Mouse (Mus musculus) CH12.LX (cell line): ENCODE measurements around the gene Ubxn4.
"Not testable (repeated sequence)": the region's sequence is repeated elsewhere in the genome, so short reads cannot be mapped to it uniquely, and the experiment has no call there.

Source experiments
- CTCF ChIP-seq, 2 experiments: IDR thresholded peaks in 1 of 2; conservative IDR thresholded peaks in 1 of 2; 2 replicates each; pipeline ENCODE4 v1.5.1; 2011 to 2012; ENCODE audit warnings: low read depth in 2 of 2, low read length in 2 of 2, improper control_type of control experiment in 1 of 2, inconsistent platforms in 1 of 2, mild to moderate bottlenecking in 1 of 2, moderate library complexity in 1 of 2
- E2F4 ChIP-seq: IDR thresholded peaks from 2 replicates; pipeline ENCODE4 v1.6.1; 2011; ENCODE audit warnings: low read depth, low read length, improper control_type of control experiment; ENCODE audit not compliant: insufficient replicate concordance
- ELF1 ChIP-seq: IDR thresholded peaks from 2 replicates; pipeline ENCODE4 v1.6.1; 2014; ENCODE audit warnings: low read depth, mild to moderate bottlenecking, inconsistent platforms, low read length, improper control_type of control experiment
- IRF4 ChIP-seq: IDR thresholded peaks from 2 replicates; pipeline ENCODE4 v1.6.1; 2014; ENCODE audit warnings: low read depth, mild to moderate bottlenecking, inconsistent platforms, low read length, improper control_type of control experiment
- JUN ChIP-seq: IDR thresholded peaks from 2 replicates; pipeline ENCODE4 v1.6.1; 2011; ENCODE audit warnings: low read depth, mild to moderate bottlenecking, low read length, improper control_type of control experiment, moderate library complexity; ENCODE audit not compliant: insufficient read depth
- KAT2A ChIP-seq: IDR thresholded peaks from 2 replicates; pipeline ENCODE4 v1.6.1; 2012; ENCODE audit warnings: low read length, improper control_type of control experiment, inconsistent platforms; ENCODE audit not compliant: insufficient replicate concordance
- MAZ ChIP-seq: IDR thresholded peaks from 2 replicates; pipeline ENCODE4 v1.6.1; 2012; ENCODE audit warnings: low read depth, mild to moderate bottlenecking, inconsistent platforms, low read length, improper control_type of control experiment, moderate library complexity
- MXI1 ChIP-seq: IDR thresholded peaks from 2 replicates; pipeline ENCODE4 v1.6.1; 2011; ENCODE audit warnings: mild to moderate bottlenecking, low read depth, low read length, improper control_type of control experiment
- SMC3 ChIP-seq: IDR thresholded peaks from 2 replicates; pipeline ENCODE4 v1.6.1; 2011; ENCODE audit warnings: low read depth, low read length, improper control_type of control experiment
- UBTF ChIP-seq: IDR thresholded peaks from 2 replicates; pipeline ENCODE4 v1.6.1; 2012; ENCODE audit warnings: low read depth, mild to moderate bottlenecking, inconsistent platforms, low read length, improper control_type of control experiment, moderate library complexity
- USF2 ChIP-seq: conservative IDR thresholded peaks from 2 replicates; pipeline ENCODE4 v1.6.1; 2011; ENCODE audit warnings: low read depth, low read length, improper control_type of control experiment
- ZC3H11A ChIP-seq: IDR thresholded peaks from 2 replicates; pipeline ENCODE4 v1.6.1; 2012; ENCODE audit warnings: low read depth, mild to moderate bottlenecking, inconsistent platforms, low read length, improper control_type of control experiment
- ZNF384 ChIP-seq: IDR thresholded peaks from 2 replicates; pipeline ENCODE4 v1.6.1; 2012; ENCODE audit warnings: low read depth, low read length, improper control_type of control experiment, inconsistent platforms

DNA sequence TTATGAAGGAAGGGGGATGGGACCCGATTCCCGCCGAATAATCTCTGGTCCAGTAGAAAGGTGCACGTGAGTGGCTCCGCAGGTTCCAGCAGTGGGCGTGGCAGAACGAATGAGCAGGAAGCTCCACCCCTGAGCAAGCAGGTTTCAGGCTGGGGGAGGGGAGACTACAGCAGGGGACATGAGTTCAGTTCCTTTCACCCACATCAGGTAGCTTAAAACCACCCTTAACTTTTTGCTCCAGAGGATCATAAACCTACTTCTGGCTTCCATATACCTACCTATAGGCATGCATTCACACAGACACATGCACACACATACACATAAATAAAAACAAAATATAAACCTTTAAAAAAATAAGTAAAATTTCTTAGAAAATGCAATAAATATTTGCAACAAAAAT is 23.3 kb downstream of the Ubxn4 start:
- TF ChIP-seq E2F4; MAZ; USF2; ZC3H11A; JUN; IRF4; KAT2A; ZNF384; ELF1; UBTF; MXI1; CTCF (conservative IDR thresholded peaks at IDR 0.05 in 1 of 2, IDR thresholded peaks at IDR 0.05 in 1 of 2; ENCODE audit: low read depth in 2 of 2, low read length in 2 of 2); SMC3: not testable (repeated sequence)
